Mouse (Mus musculus) olfactory bulb, adult 2 months (tissue): ENCODE measurements around the gene Slc25a12.

Source experiments
- CTCF ChIP-seq: fragments of 200-500 bp; IDR thresholded peaks from 2 replicates; pipeline ENCODE4 v1.5.1; 2012; ENCODE audit warnings: low read depth, mild to moderate bottlenecking, low read length, moderate library complexity; ENCODE audit not compliant: insufficient read depth
- POLR2A ChIP-seq: fragments of 200-500 bp; IDR thresholded peaks from 2 replicates; pipeline ENCODE4 v1.6.1; 2012; ENCODE audit warnings: mild to moderate bottlenecking, low read depth, low read length, moderate library complexity; ENCODE audit not compliant: insufficient read depth

DNA sequence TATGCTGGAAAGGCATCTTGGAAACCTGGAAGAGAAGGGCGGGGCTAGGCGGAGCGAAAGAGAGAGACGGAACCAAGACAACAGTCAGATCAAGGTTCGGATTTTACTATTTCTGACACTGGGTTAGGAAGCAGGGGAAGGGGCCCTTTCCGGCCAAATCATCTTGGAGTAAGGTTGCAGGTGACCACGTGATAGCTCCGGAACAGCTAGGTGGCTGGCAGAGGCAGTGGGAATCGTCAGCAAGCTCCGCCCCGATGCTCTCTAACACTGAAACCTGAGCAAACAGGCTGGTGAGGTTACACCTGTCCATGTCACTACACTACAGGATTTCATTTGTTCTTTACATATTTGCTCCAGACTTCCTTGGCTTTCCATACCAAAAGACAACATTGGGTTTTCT is 16.3 kb upstream of the Slc25a12 start:
- TF ChIP-seq CTCF (no peak), POLR2A (no peak)
